Mouse (Mus musculus): ENCODE results near the gene Igf1r.

DNA sequence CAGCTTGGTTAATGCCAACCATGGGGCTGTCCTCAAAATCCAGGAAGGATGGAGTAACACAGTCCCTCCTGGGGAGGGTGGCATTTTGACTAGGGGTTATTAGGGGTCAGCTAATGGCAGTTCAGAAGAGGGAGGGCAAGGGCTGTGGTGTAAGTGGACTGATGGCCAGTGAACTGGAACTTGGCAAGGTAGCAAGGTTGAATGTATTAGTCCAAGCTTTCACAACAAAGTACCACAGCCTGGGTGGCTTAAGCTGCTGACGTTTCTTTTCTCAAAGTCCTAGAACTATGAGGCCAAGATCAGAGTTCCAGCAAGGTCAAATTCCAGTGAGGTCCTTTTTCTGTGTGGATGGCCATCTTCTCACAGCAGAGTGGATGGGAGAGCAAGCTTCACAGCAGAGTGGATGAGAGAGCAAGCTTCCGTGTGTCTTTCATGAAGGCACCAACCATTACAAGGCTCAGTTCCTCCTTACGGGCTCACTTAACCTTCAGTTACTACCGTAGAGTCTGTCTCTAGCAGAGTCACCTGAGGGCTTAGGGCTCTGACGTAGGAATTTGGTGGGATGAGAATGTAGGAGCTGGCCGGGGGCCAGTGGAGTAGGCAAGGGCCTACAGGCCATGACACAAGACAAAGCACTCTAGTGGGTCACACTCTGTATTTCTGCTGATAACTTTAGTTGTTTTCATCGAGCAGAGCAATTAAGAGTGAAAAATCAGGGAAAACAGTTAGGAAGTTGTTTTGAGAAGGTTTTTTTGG, 144.6 kb downstream of the Igf1r start:
- TF ChIP-seq CTCF (IDR thresholded peaks at IDR 0.05; ENCODE audit: extremely low read depth, insufficient read depth, insufficient read length, insufficient replicate concordance) (no peak), POLR2A (IDR thresholded peaks at IDR 0.05; ENCODE audit: low read depth, low read length) (no peak)

Data from spleen, adult 2 months (tissue).